Mouse (Mus musculus) lung, postnatal 0 days (tissue): ENCODE results near the gene Mgll.

Experiments
- CTCF ChIP-seq: IDR thresholded peaks from 2 replicates; pipeline ENCODE4 v1.5.1; 2016; ENCODE audit warnings: antibody characterized with exemption, mild to moderate bottlenecking
- EP300 ChIP-seq: IDR thresholded peaks from 2 replicates; pipeline ENCODE4 v1.6.1; 2016; ENCODE audit warnings: antibody characterized with exemption, mild to moderate bottlenecking, control low read depth

- TF ChIP-seq EP300 (no peak), CTCF (no peak)
These were observed 117.2 kb downstream of the Mgll start for GRCm38 (mm10) chr6:88841514-88841780.
